Mouse (Mus musculus) CD8-positive naive resting alpha-beta T cell, adult 2 months (primary cell): ENCODE data around the gene Ampd2.

Source experiments
- DNase-seq, 2 experiments: peaks; one replicate each; pipeline ENCODE4 v3.0.0; 2022; ENCODE audit warnings: low read depth in 2 of 2, low spot score in 2 of 2

Ampd2 gene

GRCm38 (mm10) chr3:108069231-108069870 is 17.1 kb downstream of the Ampd2 start:
- DNase-seq, result no peak

- DNase-seq, result no peak
Measured at GRCm38 (mm10) chr3:108068826-108069225, 17.6 kb downstream of the Ampd2 start.

GRCm38 (mm10) chr3:108067370-108067934 is 19.0 kb downstream of the Ampd2 start:
- no peak for DNase-seq

- no peak for DNase-seq
Measured at GRCm38 (mm10) chr3:108065551-108065950, 20.9 kb downstream of the Ampd2 start.

GRCm38 (mm10) chr3:108064672-108065071 is 21.8 kb downstream of the Ampd2 start:
- DNase-seq, result no peak

- DNase-seq, result no peak
Measured at GRCm38 (mm10) chr3:108062648-108063047, 23.8 kb downstream of the Ampd2 start.

- peak; percentile 46 to 57 for DNase-seq
Measured at GRCm38 (mm10) chr3:108061420-108061819, 25.0 kb downstream of the Ampd2 start.

- no peak for DNase-seq
Measured at GRCm38 (mm10) chr3:108050493-108050892, 36.0 kb downstream of the Ampd2 start.

GRCm38 (mm10) chr3:108048306-108048705 is 38.1 kb downstream of the Ampd2 start:
- DNase-seq, result no peak

GRCm38 (mm10) chr3:108046944-108047655 is 39.4 kb downstream of the Ampd2 start:
- no peak for DNase-seq

- DNase-seq, result peak; percentile 78 to 80
Measured at GRCm38 (mm10) chr3:108044394-108045140, 41.9 kb downstream of the Ampd2 start, which contains the start of gene Gstm4. TSS of gene Gstm4 (minus strand) at chr3:108044894.

GRCm38 (mm10) chr3:108033156-108033555 is 53.3 kb downstream of the Ampd2 start:
- no peak for DNase-seq

GRCm38 (mm10) chr3:108032113-108032512 is 54.3 kb downstream of the Ampd2 start:
- no peak for DNase-seq

- DNase-seq, result no peak
Measured at GRCm38 (mm10) chr3:108028641-108029365, 57.6 kb downstream of the Ampd2 start.

- DNase-seq, result no peak
Measured at GRCm38 (mm10) chr3:108026597-108026996, 59.9 kb downstream of the Ampd2 start.

- no peak for DNase-seq
Measured at GRCm38 (mm10) chr3:108026049-108026448, 60.4 kb downstream of the Ampd2 start.

- no peak for DNase-seq
Measured at GRCm38 (mm10) chr3:108025318-108025717, 61.1 kb downstream of the Ampd2 start.
